In the genomic region with DNA sequence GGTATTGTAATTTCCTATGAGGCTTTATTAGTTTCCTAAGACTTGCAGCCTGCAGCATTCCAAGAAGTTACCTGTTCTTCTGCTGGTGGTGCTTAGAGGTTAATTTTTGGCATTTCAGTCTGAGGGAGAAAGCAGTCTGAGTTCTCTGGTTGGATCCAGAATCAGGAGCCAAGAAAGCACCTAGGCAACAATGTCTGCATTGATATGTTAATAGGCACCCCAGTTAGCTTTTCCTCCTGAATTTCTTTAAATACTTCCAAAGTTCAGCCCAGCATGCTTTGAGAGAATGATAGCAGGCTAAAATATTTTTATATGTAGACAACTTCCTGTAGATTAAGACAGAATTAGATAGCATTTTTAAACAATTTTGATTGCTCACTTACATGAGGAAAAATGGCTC, we compare ENCODE assay signal across 15 mouse cellular contexts. TPM values are rescaled to one million over a fixed set of nuclear protein-coding genes. Genes with fewer than 3 reads are reported as not detected.
"Had no signal": no experiment of that assay in that cellular context is flagged by ENCODE, and none has a peak within 500 bp of the region (broad histone marks: within the 10 kb centered on the region; RNA-seq: fewer than 3 reads in every experiment).

No protein-coding gene starts in this region.

- DNase-seq: left cerebral cortex, postnatal 4 days; liver; liver, embryonic 13.5 days; liver, postnatal 0 days; lung, adult 18-20 months; lung, adult 2 months; lung, embryonic 14.5 days; lung, postnatal 10 days; lung, postnatal 14 days; lung, postnatal 36 days; lung, postnatal 4 days; midbrain, embryonic 14.5 days had no signal

RNA-seq across cellular contexts. Expression of a gene that starts 21.2 kb away (rescaled TPM):
- total RNA-seq: liver, adult 2 months; midbrain, postnatal 0 days; monocyte, adult 5-6 weeks had no signal
